Mouse (Mus musculus): ENCODE results near the gene Atp2b4.

GRCm38 (mm10) chr1:133671801-133672200, 129.0 kb downstream of the Atp2b4 start:
- no peak for TF ChIP-seq CTCF (IDR thresholded peaks at IDR 0.05; ENCODE audit: extremely low read depth, insufficient read depth, insufficient read length, insufficient replicate concordance)
- TF ChIP-seq POLR2A (IDR thresholded peaks at IDR 0.05; ENCODE audit: low read depth, low read length): no peak
